Mouse (Mus musculus) liver, embryonic 16.5 days (tissue): ENCODE measurements around the gene Otulinl. TPM values are rescaled to one million over a fixed set of nuclear protein-coding genes. Genes with fewer than 3 reads are reported as not detected.

ENCODE experiments used
- ATAC-seq: fragments of 200-750 bp; cut with Nextera tagmentation; 2 replicates; pipeline ENCODE4 v1.8.0; 2017; ENCODE audit warnings: low read depth, mild to moderate bottlenecking, moderate number of reproducible peaks, moderate library complexity
- H3K27ac ChIP-seq: fragments of 300-500 bp; sonication (generic); 2 replicates; pipeline ENCODE4 v1.5.1; 2014; ENCODE audit warnings: mild to moderate bottlenecking, low read length
- H3K27me3 ChIP-seq: fragments of 300-500 bp; sonication (generic); 2 replicates; pipeline ENCODE4 v1.6.1; 2014; ENCODE audit warnings: low read depth, low read length, mixed read lengths; ENCODE audit not compliant: control insufficient read depth, insufficient read depth
- H3K36me3 ChIP-seq: fragments of 300-500 bp; sonication (generic); 2 replicates; pipeline ENCODE4 v1.6.1; 2014; ENCODE audit warnings: mild to moderate bottlenecking; ENCODE audit not compliant: control insufficient read depth, insufficient read depth
- H3K4me1 ChIP-seq: fragments of 300-500 bp; sonication (generic); 2 replicates; pipeline ENCODE4 v1.6.1; 2014; ENCODE audit warnings: low read depth, low read length, mixed read lengths; ENCODE audit not compliant: control insufficient read depth
- H3K4me2 ChIP-seq: fragments of 300-500 bp; sonication (generic); 2 replicates; pipeline ENCODE4 v1.6.1; 2014; ENCODE audit warnings: low read depth, low read length, mixed read lengths
- H3K4me3 ChIP-seq: fragments of 300-500 bp; sonication (generic); 2 replicates; pipeline ENCODE4 v1.5.1; 2014; ENCODE audit warnings: low read depth, mild to moderate bottlenecking, low read length
- H3K9ac ChIP-seq: fragments of 300-500 bp; sonication (generic); 2 replicates; pipeline ENCODE4 v1.6.1; 2014; ENCODE audit warnings: low read depth, low read length
- H3K9me3 ChIP-seq: fragments of 300-500 bp; sonication (generic); replicated peaks from 2 replicates; pipeline ENCODE4 v1.6.1; 2016; ENCODE audit warnings: low read length; ENCODE audit not compliant: control insufficient read depth
- WGBS: fragments of 180-500 bp; shearing (Covaris S2); extraction: QIAGEN DNeasy Blood & Tissue Kit; methylation state at CpG from one replicate; pipeline ENCODE4 v1.1.7; 2014; ENCODE audit not compliant: insufficient replicate concordance; 5-methylcytosine and 5-hydroxymethylcytosine counted together
- polyA plus RNA-seq: library from polyadenylated mRNA; unstranded; fragments of >200 nt; fragmentation: Nextera tagmentation; extraction: Ambion mirVana; gene quantifications from 2 replicates; pipeline ENCODE4 v1.2.1, GENCODE M21; 2015

Otulinl gene
- polyA plus RNA-seq, 1 experiment from 2014 or later, result 9.5 TPM

DNA sequence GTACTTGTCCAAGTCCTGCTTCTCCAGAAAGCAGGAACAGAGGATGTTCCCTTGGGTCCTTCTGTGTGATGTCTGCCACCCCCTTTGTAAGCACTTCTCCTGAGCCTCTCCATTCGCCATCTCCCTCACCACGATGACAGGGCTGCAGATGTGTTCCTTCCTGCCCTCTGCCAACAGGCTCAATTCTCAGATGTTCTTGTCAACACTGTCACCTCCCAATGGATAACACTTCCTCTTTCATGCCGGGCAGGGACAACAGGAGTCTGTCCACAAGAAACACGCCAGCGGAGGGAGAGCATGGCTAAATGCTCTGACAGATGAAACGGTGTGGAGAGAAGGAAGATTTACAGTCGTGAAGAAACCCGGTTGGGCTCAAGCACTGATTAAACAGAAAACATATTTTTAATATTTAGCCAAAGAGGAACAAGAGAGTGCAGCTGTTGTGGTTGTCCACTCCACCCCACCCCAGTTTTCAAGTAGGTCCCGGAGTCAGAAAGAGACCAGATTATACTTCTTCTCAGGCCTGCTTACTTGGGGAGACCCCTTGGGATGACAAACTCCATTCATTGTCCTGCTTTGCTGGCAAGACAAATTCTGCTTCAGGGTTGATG, 6.8 kb upstream of the Otulinl start:
- Histone ChIP-seq H3K4me1 (no peaks in the 10 kb centered on the region), H3K4me2 (no peak overlapping the region), H3K4me3 (no peak overlapping the region), H3K36me3 (no peaks in the 10 kb centered on the region), H3K9me3 (no peaks in the 10 kb centered on the region), H3K27me3 (no peaks in the 10 kb centered on the region), H3K9ac (no peak overlapping the region), H3K27ac (no peak overlapping the region)
- 25% methylated on average over 9 of the region's 9 CpGs for WGBS
- ATAC-seq, result no peak

DNA sequence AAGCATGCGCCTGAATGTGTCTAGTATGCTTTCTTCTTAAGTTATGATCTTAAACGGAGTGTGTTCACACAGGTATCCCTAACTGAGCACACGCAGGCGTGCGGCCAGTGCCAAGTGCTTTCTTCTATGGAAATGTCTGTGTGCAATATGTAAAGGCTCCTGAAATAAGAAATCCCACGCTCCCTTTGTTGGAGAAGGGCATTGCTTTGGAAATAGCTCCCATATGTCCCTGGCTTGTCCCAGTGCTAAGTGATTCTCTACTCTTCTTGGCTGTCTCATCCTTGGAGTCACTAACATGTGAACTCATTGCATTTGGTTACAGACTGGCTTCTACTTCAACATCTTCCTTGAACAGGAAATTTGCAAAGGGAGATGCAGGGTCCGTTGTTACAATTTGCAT, 3.4 kb upstream of the Otulinl start:
- no peak for ATAC-seq
- H3K36me3 ChIP-seq, result no peaks in the 10 kb centered on the region
- H3K9me3 ChIP-seq, result no peaks in the 10 kb centered on the region
- peaks cover 13% of the 10 kb centered on the region for H3K27me3 ChIP-seq
- H3K9ac ChIP-seq, result no peak overlapping the region
- H3K27ac ChIP-seq, result no peak overlapping the region
- no peak overlapping the region for H3K4me3 ChIP-seq
- H3K4me2 ChIP-seq, result no peak overlapping the region
- 68% methylated on average over 7 of the region's 7 CpGs for WGBS
- peaks cover 5% of the 10 kb centered on the region for H3K4me1 ChIP-seq

DNA sequence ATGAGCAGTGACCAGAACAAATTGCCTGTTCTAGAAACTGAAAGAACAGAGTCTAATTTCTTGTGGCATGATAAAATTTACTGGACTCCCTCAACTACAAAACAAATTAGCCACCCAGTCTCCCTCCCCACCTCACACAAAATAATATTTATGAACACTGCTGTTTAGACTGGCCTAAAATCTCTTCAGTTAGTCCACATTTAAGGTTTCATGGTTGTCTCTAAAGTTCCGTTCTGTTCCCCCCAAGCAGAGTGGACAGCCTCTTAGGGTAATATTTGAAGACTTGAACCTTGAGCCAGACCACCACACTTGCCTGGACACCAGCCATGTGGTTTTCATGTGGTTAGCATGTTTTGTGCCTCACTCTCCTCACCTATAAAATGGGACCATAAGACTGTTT, 1.8 kb upstream of the Otulinl start:
- WGBS, result 59% methylated on average over 1 of the region's 1 CpGs
- no peak overlapping the region for H3K27ac ChIP-seq
- H3K4me3 ChIP-seq, result no peak overlapping the region
- no peak overlapping the region for H3K9ac ChIP-seq
- no peak for ATAC-seq
- peaks cover 5% of the 10 kb centered on the region for H3K4me1 ChIP-seq
- no peaks in the 10 kb centered on the region for H3K36me3 ChIP-seq
- no peaks in the 10 kb centered on the region for H3K9me3 ChIP-seq
- H3K4me2 ChIP-seq, result no peak overlapping the region
- peaks cover 15% of the 10 kb centered on the region for H3K27me3 ChIP-seq

DNA sequence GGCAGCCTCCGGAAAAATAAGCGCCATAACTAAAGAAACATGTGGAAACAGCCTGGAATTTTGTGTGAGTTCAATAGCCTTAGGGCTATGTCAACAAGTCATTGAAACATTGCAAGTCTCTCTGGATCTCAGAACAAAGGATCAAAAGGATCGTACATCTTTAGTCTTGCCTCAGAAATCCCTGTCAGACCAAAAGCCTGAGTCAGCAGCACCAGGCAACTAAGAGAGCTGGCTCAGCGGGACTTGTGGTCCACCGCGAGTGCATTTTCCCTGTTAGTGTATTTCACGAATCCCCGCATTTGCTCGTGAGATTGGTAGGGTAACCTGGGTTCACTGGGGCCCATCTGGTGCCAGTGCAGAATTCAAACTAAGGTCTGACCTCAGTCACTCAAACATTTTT, 1.2 kb upstream of the Otulinl start:
- ATAC-seq, result no peak
- no peak overlapping the region for H3K9ac ChIP-seq
- H3K27me3 ChIP-seq, result peaks cover 15% of the 10 kb centered on the region
- H3K36me3 ChIP-seq, result no peaks in the 10 kb centered on the region
- no peaks in the 10 kb centered on the region for H3K9me3 ChIP-seq
- WGBS, result 59% methylated on average over 9 of the region's 9 CpGs
- no peak overlapping the region for H3K27ac ChIP-seq
- peaks cover 5% of the 10 kb centered on the region for H3K4me1 ChIP-seq
- no peak overlapping the region for H3K4me2 ChIP-seq
- no peak overlapping the region for H3K4me3 ChIP-seq

DNA sequence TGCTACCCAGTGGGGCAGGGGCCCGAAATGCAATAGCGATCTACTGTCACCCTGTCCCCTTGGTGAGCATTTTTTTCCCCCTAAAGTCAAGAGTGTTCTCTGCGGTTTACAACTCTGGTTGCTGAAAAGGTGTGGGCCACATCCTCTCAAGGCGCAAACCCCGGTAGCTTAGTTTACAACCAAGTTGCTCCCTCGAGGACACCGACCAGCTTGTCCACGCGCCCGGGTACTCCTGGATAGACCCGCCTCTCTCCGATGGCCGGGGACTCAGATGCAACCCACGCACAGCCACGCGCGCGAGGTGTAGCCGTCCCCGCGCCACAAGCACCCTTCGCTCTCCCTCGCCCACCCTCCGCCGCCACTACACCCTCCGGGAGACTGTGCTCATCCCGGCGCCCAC, 382 bp downstream of the Otulinl start:
- Histone ChIP-seq H3K36me3 (no peaks in the 10 kb centered on the region), H3K4me3 (peak overlapping the region; percentile 65), H3K27ac (no peak overlapping the region), H3K4me1 (peaks cover 5% of the 10 kb centered on the region), H3K9me3 (no peaks in the 10 kb centered on the region), H3K4me2 (peak overlapping the region; percentile 80), H3K9ac (peak overlapping the region; percentile 68), H3K27me3 (peaks cover 15% of the 10 kb centered on the region)
- 1% methylated on average over 28 of the region's 28 CpGs for WGBS
- ATAC-seq, result peak; percentile 4; the same call in 1 of the 2 replicates

DNA sequence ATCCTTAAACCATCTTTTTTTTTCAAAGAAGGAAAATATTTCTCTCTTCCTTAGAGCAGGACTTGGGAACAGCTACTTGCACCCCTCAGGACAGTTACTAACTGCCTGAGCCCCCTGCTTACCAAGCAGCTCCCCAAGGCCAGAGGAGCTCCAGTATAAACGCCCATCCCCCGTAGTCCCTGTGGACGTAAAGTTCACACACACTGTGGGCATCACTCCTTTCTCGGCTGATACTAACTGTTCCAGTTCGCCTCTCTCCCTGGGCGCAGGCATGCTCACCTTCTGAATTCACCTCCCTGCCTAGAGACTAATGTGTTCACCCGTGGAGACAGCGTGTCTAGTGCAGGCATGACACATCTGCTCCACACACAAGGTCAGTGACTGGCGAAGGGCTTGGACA, 2.9 kb downstream of the Otulinl start:
- Histone ChIP-seq H3K27ac (no peak overlapping the region), H3K36me3 (no peaks in the 10 kb centered on the region), H3K4me3 (no peak overlapping the region), H3K9ac (no peak overlapping the region), H3K4me1 (peaks cover 5% of the 10 kb centered on the region), H3K4me2 (no peak overlapping the region), H3K9me3 (no peaks in the 10 kb centered on the region), H3K27me3 (peaks cover 15% of the 10 kb centered on the region)
- WGBS, result 66% methylated on average over 9 of the region's 9 CpGs
- ATAC-seq, result no peak

DNA sequence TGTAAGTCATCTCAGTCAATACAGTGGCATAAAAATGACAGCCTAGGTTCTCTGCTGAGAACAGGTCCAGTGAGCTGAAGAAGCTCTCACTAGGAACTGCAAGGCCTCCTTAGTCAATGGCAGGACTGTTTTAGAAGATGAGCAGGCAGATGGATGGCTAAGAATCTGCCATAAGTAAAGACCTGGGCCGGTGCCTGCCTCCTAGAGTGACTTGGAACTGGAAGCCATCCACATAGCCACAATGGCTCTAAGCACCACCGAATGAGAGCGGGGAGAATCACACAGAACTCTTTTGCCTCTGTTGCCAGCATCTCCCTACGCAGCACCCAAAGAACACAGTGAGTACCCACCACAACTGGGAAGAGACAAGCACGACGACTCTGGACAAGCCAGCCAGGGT, 3.6 kb downstream of the Otulinl start:
- no peak for ATAC-seq
- no peaks in the 10 kb centered on the region for H3K9me3 ChIP-seq

DNA sequence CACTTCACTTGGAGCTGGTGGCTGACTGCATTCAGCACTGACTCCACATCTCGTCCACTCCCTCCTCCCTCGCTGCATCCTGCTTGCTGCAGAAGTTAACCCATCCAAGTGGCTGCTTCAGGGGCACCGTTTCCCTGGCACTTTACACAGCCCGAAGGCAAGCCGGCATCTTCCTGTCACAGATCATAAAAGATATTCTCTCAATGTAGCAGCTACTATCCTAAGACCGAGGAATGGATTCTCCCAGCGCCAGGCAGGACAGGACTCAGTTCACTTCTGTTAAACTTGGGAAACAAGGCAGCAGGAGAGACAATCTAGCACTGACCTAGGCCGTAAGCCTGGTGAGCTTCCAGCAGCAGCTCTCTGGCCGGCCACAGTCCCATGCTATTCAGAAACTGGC, 5.2 kb downstream of the Otulinl start:
- Histone ChIP-seq H3K4me2 (no peak overlapping the region), H3K4me3 (no peak overlapping the region), H3K4me1 (no peaks in the 10 kb centered on the region; the same call in none of the 2 replicates), H3K9ac (no peak overlapping the region), H3K9me3 (no peaks in the 10 kb centered on the region), H3K27ac (no peak overlapping the region), H3K27me3 (peaks cover 11% of the 10 kb centered on the region; the same call in 1 of the 2 replicates), H3K36me3 (no peaks in the 10 kb centered on the region)
- ATAC-seq, result no peak
- 49% methylated on average over 9 of the region's 9 CpGs for WGBS

More for the DNA sequence above, 3.6 kb downstream of the Otulinl start:
- H3K4me3 ChIP-seq, result no peak overlapping the region
- H3K36me3 ChIP-seq, result no peaks in the 10 kb centered on the region
- no peak overlapping the region for H3K27ac ChIP-seq
- peaks cover 15% of the 10 kb centered on the region for H3K27me3 ChIP-seq
- H3K4me2 ChIP-seq, result no peak overlapping the region
- H3K9ac ChIP-seq, result no peak overlapping the region
- 70% methylated on average over 6 of the region's 6 CpGs for WGBS
- peaks cover 5% of the 10 kb centered on the region for H3K4me1 ChIP-seq

DNA sequence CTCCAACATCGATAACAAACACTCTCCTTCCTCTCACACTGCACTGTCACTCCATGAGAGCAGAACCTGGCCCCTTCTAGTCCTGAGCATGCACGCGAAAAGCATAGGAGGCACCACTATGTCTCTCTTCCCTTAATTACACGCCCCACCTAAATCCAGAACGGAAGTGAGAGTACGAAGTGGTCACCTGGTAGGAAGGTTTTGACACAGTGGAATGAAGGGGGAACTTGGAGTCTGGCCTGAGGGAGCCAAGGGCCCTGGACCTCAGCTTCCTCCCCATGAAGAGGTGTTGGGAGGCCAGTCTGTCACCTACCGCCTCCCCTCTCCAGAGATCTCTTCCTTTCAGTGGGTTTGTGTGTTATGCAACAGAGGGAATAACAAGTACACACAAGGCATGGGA, 6.3 kb downstream of the Otulinl start:
- H3K36me3 ChIP-seq, result no peaks in the 10 kb centered on the region
- ATAC-seq, result no peak
- H3K4me2 ChIP-seq, result no peak overlapping the region
- H3K4me3 ChIP-seq, result no peak overlapping the region
- no peak overlapping the region for H3K9ac ChIP-seq
- no peaks in the 10 kb centered on the region for H3K4me1 ChIP-seq
- peaks cover 4% of the 10 kb centered on the region; the same call in 1 of the 2 replicates for H3K27me3 ChIP-seq
- WGBS, result 34% methylated on average over 7 of the region's 7 CpGs
- H3K9me3 ChIP-seq, result no peaks in the 10 kb centered on the region
- H3K27ac ChIP-seq, result no peak overlapping the region
